In genomic region chr12:103243041-103243440, GRCm38 (mm10) we compare ENCODE assay signal across 9 mouse cellular contexts. TPM values are rescaled to one million over a fixed set of nuclear protein-coding genes. Genes with fewer than 3 reads are reported as not detected.
A peak's percentile ranks its signal among the peaks of the same experiment; 100 is the strongest.
DNase-seq lines count a peak whose midpoint lies in the region; ATAC-seq and TF ChIP-seq lines count a peak whose summit lies in the region.
"Had no signal": no experiment of that assay in that cellular context is flagged by ENCODE, and none has a peak within 500 bp of the region (broad histone marks: within the 10 kb centered on the region; RNA-seq: fewer than 3 reads in every experiment).

No protein-coding gene starts in this region.

- no peaks in the 10 kb centered on the region for H3K9me3 ChIP-seq in heart, embryonic 15.5 days (replicated peaks)
- no peaks in the 10 kb centered on the region for H3K9me3 ChIP-seq in embryonic facial prominence, embryonic 11.5 days (replicated peaks; ENCODE audit: control insufficient read depth, low read length)
- H3K9me3 ChIP-seq in intestine, postnatal 0 days (ENCODE audit: control insufficient read depth), result no peaks in the 10 kb centered on the region
- no peaks in the 10 kb centered on the region for H3K9me3 ChIP-seq in midbrain, postnatal 0 days (ENCODE audit: low read length)

- H3K36me3 ChIP-seq in heart, embryonic 15.5 days, result no peaks in the 10 kb centered on the region
- H3K36me3 ChIP-seq in embryonic facial prominence, embryonic 11.5 days (replicated peaks; ENCODE audit: control insufficient read depth, insufficient read depth, low read depth, low read length), result no peaks in the 10 kb centered on the region
- no peaks in the 10 kb centered on the region for H3K36me3 ChIP-seq in intestine, postnatal 0 days (ENCODE audit: control insufficient read depth, insufficient read depth)
- H3K36me3 ChIP-seq in midbrain, postnatal 0 days (ENCODE audit: insufficient read depth, low read length), result no peaks in the 10 kb centered on the region
- H3K36me3 ChIP-seq: G1E had no signal

- peaks cover 53% of the 10 kb centered on the region for H3K27me3 ChIP-seq in heart, embryonic 15.5 days
- H3K27me3 ChIP-seq in embryonic facial prominence, embryonic 11.5 days (ENCODE audit: control insufficient read depth, insufficient read depth, low read length), result peaks cover 3% of the 10 kb centered on the region
- peaks cover 44% of the 10 kb centered on the region; the same call in 1 of the 2 replicates for H3K27me3 ChIP-seq in intestine, postnatal 0 days (replicated peaks; ENCODE audit: control insufficient read depth, insufficient read depth, low read length)
- H3K27me3 ChIP-seq in midbrain, postnatal 0 days (ENCODE audit: insufficient read depth, low read length), result no peaks in the 10 kb centered on the region

- H3K27ac ChIP-seq in heart, embryonic 15.5 days, result no peak overlapping the region
- no peak overlapping the region for H3K27ac ChIP-seq in embryonic facial prominence, embryonic 11.5 days (replicated peaks; ENCODE audit: low read depth, low read length)
- no peak overlapping the region for H3K27ac ChIP-seq in intestine, postnatal 0 days (ENCODE audit: low read depth, low read length)
- no peak overlapping the region for H3K27ac ChIP-seq in midbrain, postnatal 0 days (ENCODE audit: low read depth, low read length)

- H3K4me3 ChIP-seq in heart, embryonic 15.5 days, result peak overlapping the region; percentile 65
- H3K4me3 ChIP-seq in embryonic facial prominence, embryonic 11.5 days (ENCODE audit: low read depth, low read length), result peak overlapping the region; percentile 67; the same call in 1 of the 2 replicates
- peak overlapping the region; percentile 61; the same call in 1 of the 2 replicates for H3K4me3 ChIP-seq in intestine, postnatal 0 days (ENCODE audit: low read depth, low read length)
- peak overlapping the region; percentile 72; the same call in 1 of the 2 replicates for H3K4me3 ChIP-seq in midbrain, postnatal 0 days (ENCODE audit: low read depth, low read length)

- H3K4me1 ChIP-seq in heart, embryonic 15.5 days (replicated peaks), result peaks cover 11% of the 10 kb centered on the region
- no peaks in the 10 kb centered on the region for H3K4me1 ChIP-seq in embryonic facial prominence, embryonic 11.5 days (ENCODE audit: control insufficient read depth, insufficient read depth, low read length)
- H3K4me1 ChIP-seq in intestine, postnatal 0 days (replicated peaks; ENCODE audit: control insufficient read depth, insufficient read depth, low read length), result no peaks in the 10 kb centered on the region
- no peaks in the 10 kb centered on the region; the same call in 1 of the 2 replicates for H3K4me1 ChIP-seq in midbrain, postnatal 0 days (ENCODE audit: insufficient read depth, low read length)

- no peak for ATAC-seq in heart, embryonic 15.5 days (replicated peaks; ENCODE audit: insufficient number of reproducible peaks, insufficient read depth, low FRiP score, low read depth)
- no peak; the same call in 1 of the 2 replicates for ATAC-seq in embryonic facial prominence, embryonic 11.5 days (replicated peaks; ENCODE audit: insufficient number of reproducible peaks, low FRiP score, low TSS enrichment, low read depth)
- no peak for ATAC-seq in intestine, postnatal 0 days
- 0 out of 2 replicates have a peak, but pooled peaks have one; percentile 32 for ATAC-seq in midbrain, postnatal 0 days (ENCODE audit: low FRiP score)

- TF ChIP-seq CTCF in intestine, postnatal 0 days (IDR thresholded peaks at IDR 0.05; ENCODE audit: low read depth), result no peak
- no peak for TF ChIP-seq CTCF in midbrain, postnatal 0 days (IDR thresholded peaks at IDR 0.05)

- 0 out of 2 replicates have a peak overlapping the region, but pooled peaks have one; percentile 63 for H3K9ac ChIP-seq in heart, embryonic 15.5 days
- H3K9ac ChIP-seq in embryonic facial prominence, embryonic 11.5 days (replicated peaks; ENCODE audit: low read length), result no peak overlapping the region; the same call in 1 of the 2 replicates
- H3K9ac ChIP-seq in intestine, postnatal 0 days (ENCODE audit: low read depth, low read length), result no peak overlapping the region
- 0 out of 2 replicates have a peak overlapping the region, but pooled peaks have one; percentile 67 for H3K9ac ChIP-seq in midbrain, postnatal 0 days (replicated peaks; ENCODE audit: low read length, poor library complexity, severe bottlenecking)

- 11% methylated on average over 11 of the region's 11 CpGs for WGBS in heart, embryonic 15.5 days
- 4% methylated on average over 11 of the region's 11 CpGs for WGBS in embryonic facial prominence, embryonic 11.5 days
- WGBS in intestine, postnatal 0 days, result 11% methylated on average over 11 of the region's 11 CpGs
- 7% methylated on average over 11 of the region's 11 CpGs for WGBS in midbrain, postnatal 0 days

- no peak for DNase-seq in heart, adult 8-10 months (ENCODE audit: low spot score)
- DNase-seq in embryonic facial prominence, embryonic 11.5 days (ENCODE audit: low spot score), result no peak
- DNase-seq in midbrain, postnatal 0 days (ENCODE audit: low spot score), result no peak
- DNase-seq in layer of hippocampus, adult 9-11 months, result no peak
- no peak for DNase-seq in ovary, postnatal 10 days (ENCODE audit: low spot score)
- no peak for DNase-seq in cerebellum, postnatal 10 days

- peak overlapping the region; percentile 96 for H3K4me2 ChIP-seq in heart, embryonic 15.5 days
- H3K4me2 ChIP-seq in embryonic facial prominence, embryonic 11.5 days (ENCODE audit: low read depth, low read length), result peak overlapping the region; percentile 95
- H3K4me2 ChIP-seq in intestine, postnatal 0 days (replicated peaks; ENCODE audit: low read depth), result peak overlapping the region; percentile 88
- peak overlapping the region; percentile 96 for H3K4me2 ChIP-seq in midbrain, postnatal 0 days (ENCODE audit: low read depth, low read length, poor library complexity, severe bottlenecking)

RNA-seq across cellular contexts. Expression of gene Prima1, which starts 1.1 kb away (rescaled TPM):
- polyA plus RNA-seq in heart, embryonic 15.5 days (2015; fragmentation: Nextera tagmentation; extraction: Ambion mirVana), result 0.25 and 0.37 TPM in 2 replicates
- under 1 TPM in 2 of 4 experiments, not detected in 2; 0.41 to 0.84 TPM for total RNA-seq in heart, adult 8-10 months (2022)
- 0.32 and 0.50 TPM in 2 replicates for polyA plus RNA-seq in embryonic facial prominence, embryonic 11.5 days (2014; fragmentation: Nextera tagmentation; extraction: Ambion mirVana)
- 0.44 and 0.51 TPM in 2 replicates for polyA plus RNA-seq in intestine, postnatal 0 days (2015; fragmentation: Nextera tagmentation; extraction: Ambion mirVana)
- 0.44 and 2.3 TPM in 2 replicates for total RNA-seq in midbrain, postnatal 0 days (2014; rRNA removed)
- polyA plus RNA-seq in midbrain, postnatal 0 days (2015; fragmentation: Nextera tagmentation; extraction: Ambion mirVana), result 0.46 and 1.2 TPM in 2 replicates
- total RNA-seq: G1E had no signal
- polyA plus RNA-seq: G1E had no signal

Comparison
In these comparisons a context has a peak if more than half of its experiments do, and no peak if none do; other contexts are left out.
1. H3K9ac ChIP-seq: peak in heart, embryonic 15.5 days (single experiment) and midbrain, postnatal 0 days (single experiment); none in embryonic facial prominence, embryonic 11.5 days (single experiment) and intestine, postnatal 0 days (single experiment).
2. Peak in every context shown above with its lines, with median percentiles within 50 percentile points of each other: H3K4me2 ChIP-seq and H3K4me3 ChIP-seq.